Mouse (Mus musculus): ENCODE results near the gene Snap47. TPM values are rescaled to one million over a fixed set of nuclear protein-coding genes. Genes with fewer than 3 reads are reported as not detected.

The Snap47 gene
- total RNA-seq, 1 experiment = 60.5 TPM

DNA sequence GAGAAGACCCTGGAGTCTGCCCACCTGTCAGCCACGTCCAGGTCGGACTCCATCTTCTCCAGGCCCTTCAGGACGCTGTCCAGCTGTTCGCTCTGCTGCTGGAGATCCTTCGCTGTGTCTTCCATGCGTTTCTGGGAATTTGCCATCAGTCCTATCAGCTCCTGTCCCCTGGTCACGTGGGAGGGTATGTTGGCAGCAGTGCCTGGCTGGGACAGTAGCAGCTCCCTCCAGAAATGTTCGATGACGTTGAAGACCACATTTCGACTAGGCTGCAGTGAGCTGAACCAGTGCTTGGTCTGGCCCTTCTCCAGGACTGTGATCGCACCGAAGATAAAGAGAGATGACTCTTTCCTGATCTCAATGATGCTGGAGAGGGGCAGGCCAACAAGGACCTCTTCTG is 13.0 kb downstream of the Snap47 start:
- H3K4me1 ChIP-seq (ENCODE audit: control insufficient read depth in 2 of 2, insufficient read depth in 2 of 2, low read length in 2 of 2, poor library complexity in 1 of 2) = no peaks in the 10 kb centered on the region
- DNase-seq (ENCODE audit: low read depth, low spot score) = no peak
- H3K4me3 ChIP-seq (ENCODE audit: insufficient read depth in 1 of 2, low read depth in 1 of 2, low read length in 2 of 2, poor library complexity in 1 of 2, severe bottlenecking in 1 of 2) = no peak overlapping the region
- H3K9ac ChIP-seq (ENCODE audit: insufficient read depth, low read depth, low read length, poor library complexity, severe bottlenecking) = no peak overlapping the region
- H3K27ac ChIP-seq (ENCODE audit: insufficient read depth, low read depth, low read length, poor library complexity, severe bottlenecking) = no peak overlapping the region
- in situ Hi-C loops (cut with MboI; ENCODE audit: low sequenced_read_pairs in 2 of 2, unreplicated experiment in 2 of 2) = no loop called here
- peaks cover 7% of the 10 kb centered on the region for H3K36me3 ChIP-seq (ENCODE audit: control insufficient read depth, insufficient read depth, low read length, poor library complexity, severe bottlenecking)
- TF ChIP-seq ZC3H11A (IDR thresholded peaks at IDR 0.05; ENCODE audit: borderline replicate concordance, low read depth, low read length) = no peak
- TF ChIP-seq CHD2 (IDR thresholded peaks at IDR 0.05; ENCODE audit: low read depth, low read length) = no peak
- TF ChIP-seq MAFK (IDR thresholded peaks at IDR 0.05; ENCODE audit: insufficient read depth, low read depth, low read length) = no peak
- TF ChIP-seq ZNF384 (IDR thresholded peaks at IDR 0.05; ENCODE audit: low read depth, low read length) = no peak
- TF ChIP-seq HCFC1 (IDR thresholded peaks at IDR 0.05; ENCODE audit: borderline replicate concordance, insufficient read depth, low read length) = no peak
- H3K9me3 ChIP-seq (ENCODE audit: control insufficient read depth, insufficient read depth, low read depth, low read length) = no peaks in the 10 kb centered on the region

DNA sequence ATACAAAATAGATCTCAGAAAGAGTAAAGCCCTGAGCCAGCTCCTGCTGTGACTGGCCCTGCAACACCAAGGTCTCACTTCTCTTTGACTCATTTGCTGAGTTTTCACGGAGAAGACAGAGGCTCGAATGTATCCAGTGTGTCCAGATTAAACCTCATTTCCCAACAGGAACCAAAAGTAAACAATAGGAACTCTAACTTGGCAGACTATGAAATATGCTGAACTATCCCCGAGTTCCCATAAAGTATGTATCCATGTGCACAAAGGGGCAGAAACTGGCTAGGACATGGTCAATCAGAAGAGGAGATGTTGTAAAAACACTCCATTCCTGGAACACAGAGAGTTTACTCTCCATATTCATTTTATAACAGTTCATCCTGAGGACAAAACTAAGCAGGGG is 18.7 kb downstream of the Snap47 start:
- H3K4me3 ChIP-seq (ENCODE audit: insufficient read depth in 1 of 2, low read depth in 1 of 2, low read length in 2 of 2, poor library complexity in 1 of 2, severe bottlenecking in 1 of 2) = no peak overlapping the region
- H3K9ac ChIP-seq (ENCODE audit: insufficient read depth, low read depth, low read length, poor library complexity, severe bottlenecking) = no peak overlapping the region
- H3K36me3 ChIP-seq (ENCODE audit: control insufficient read depth, insufficient read depth, low read length, poor library complexity, severe bottlenecking) = peaks cover 14% of the 10 kb centered on the region
- DNase-seq (ENCODE audit: low read depth, low spot score) = no peak
- H3K27ac ChIP-seq (ENCODE audit: insufficient read depth, low read depth, low read length, poor library complexity, severe bottlenecking) = no peak overlapping the region
- no peaks in the 10 kb centered on the region for H3K4me1 ChIP-seq (ENCODE audit: control insufficient read depth in 2 of 2, insufficient read depth in 2 of 2, low read length in 2 of 2, poor library complexity in 1 of 2)
- no peaks in the 10 kb centered on the region for H3K9me3 ChIP-seq (ENCODE audit: control insufficient read depth, insufficient read depth, low read depth, low read length)
- TF ChIP-seq ZC3H11A (IDR thresholded peaks at IDR 0.05; ENCODE audit: borderline replicate concordance, low read depth, low read length) = no peak
- no peak for TF ChIP-seq ZNF384 (IDR thresholded peaks at IDR 0.05; ENCODE audit: low read depth, low read length)
- TF ChIP-seq CHD2 (IDR thresholded peaks at IDR 0.05; ENCODE audit: low read depth, low read length) = no peak
- no peak for TF ChIP-seq MAFK (IDR thresholded peaks at IDR 0.05; ENCODE audit: insufficient read depth, low read depth, low read length)
- in situ Hi-C loops (cut with MboI; ENCODE audit: low sequenced_read_pairs in 2 of 2, unreplicated experiment in 2 of 2) = no loop called here

DNA sequence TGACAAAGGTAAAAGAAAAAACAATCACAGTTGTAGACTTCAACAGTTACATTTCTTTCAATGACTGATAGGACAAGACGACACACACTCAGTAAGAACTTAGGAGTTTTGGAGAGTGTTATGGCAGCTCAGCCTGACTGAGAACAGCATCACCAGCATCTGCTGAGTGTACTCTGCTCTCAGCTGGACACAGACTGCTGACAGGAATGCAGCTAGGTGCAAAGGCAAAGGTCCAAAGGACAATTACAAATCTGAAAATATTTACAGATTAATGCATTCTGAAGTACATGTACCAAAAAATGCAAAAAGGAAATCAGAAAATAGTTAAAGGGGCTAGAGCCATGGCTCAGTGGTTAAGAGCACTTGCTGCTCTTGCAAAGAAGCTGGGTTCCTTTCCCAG is 21.0 kb downstream of the Snap47 start:
- TF ChIP-seq CHD2 (IDR thresholded peaks at IDR 0.05; ENCODE audit: low read depth, low read length) (no peak), ZNF384 (IDR thresholded peaks at IDR 0.05; ENCODE audit: low read depth, low read length) (no peak), HCFC1 (IDR thresholded peaks at IDR 0.05; ENCODE audit: borderline replicate concordance, insufficient read depth, low read length) (no peak), MAFK (IDR thresholded peaks at IDR 0.05; ENCODE audit: insufficient read depth, low read depth, low read length) (no peak), ZC3H11A (IDR thresholded peaks at IDR 0.05; ENCODE audit: borderline replicate concordance, low read depth, low read length) (no peak)
- in situ Hi-C loops (cut with MboI; ENCODE audit: low sequenced_read_pairs in 2 of 2, unreplicated experiment in 2 of 2) = no loop called here
- no peaks in the 10 kb centered on the region for H3K4me1 ChIP-seq (ENCODE audit: control insufficient read depth in 2 of 2, insufficient read depth in 2 of 2, low read length in 2 of 2, poor library complexity in 1 of 2)
- H3K4me3 ChIP-seq (ENCODE audit: insufficient read depth in 1 of 2, low read depth in 1 of 2, low read length in 2 of 2, poor library complexity in 1 of 2, severe bottlenecking in 1 of 2) = no peak overlapping the region
- H3K9ac ChIP-seq (ENCODE audit: insufficient read depth, low read depth, low read length, poor library complexity, severe bottlenecking) = no peak overlapping the region
- H3K27ac ChIP-seq (ENCODE audit: insufficient read depth, low read depth, low read length, poor library complexity, severe bottlenecking) = no peak overlapping the region
- H3K9me3 ChIP-seq (ENCODE audit: control insufficient read depth, insufficient read depth, low read depth, low read length) = no peaks in the 10 kb centered on the region
- H3K36me3 ChIP-seq (ENCODE audit: control insufficient read depth, insufficient read depth, low read length, poor library complexity, severe bottlenecking) = peaks cover 22% of the 10 kb centered on the region
- DNase-seq (ENCODE audit: low read depth, low spot score) = no peak

- in situ Hi-C loops (cut with MboI; ENCODE audit: low sequenced_read_pairs in 2 of 2, unreplicated experiment in 2 of 2) = no loop called here
- H3K9ac ChIP-seq (ENCODE audit: insufficient read depth, low read depth, low read length, poor library complexity, severe bottlenecking) = no peak overlapping the region
- H3K4me1 ChIP-seq (ENCODE audit: control insufficient read depth in 2 of 2, insufficient read depth in 2 of 2, low read length in 2 of 2, poor library complexity in 1 of 2) = no peaks in the 10 kb centered on the region
- no peak overlapping the region for H3K4me3 ChIP-seq (ENCODE audit: insufficient read depth in 1 of 2, low read depth in 1 of 2, low read length in 2 of 2, poor library complexity in 1 of 2, severe bottlenecking in 1 of 2)
- TF ChIP-seq CHD2 (IDR thresholded peaks at IDR 0.05; ENCODE audit: low read depth, low read length) (no peak), ZC3H11A (IDR thresholded peaks at IDR 0.05; ENCODE audit: borderline replicate concordance, low read depth, low read length) (no peak), MAFK (IDR thresholded peaks at IDR 0.05; ENCODE audit: insufficient read depth, low read depth, low read length) (no peak), ZNF384 (IDR thresholded peaks at IDR 0.05; ENCODE audit: low read depth, low read length) (no peak), HCFC1 (IDR thresholded peaks at IDR 0.05; ENCODE audit: borderline replicate concordance, insufficient read depth, low read length) (no peak)
- no peak for DNase-seq (ENCODE audit: low read depth, low spot score)
- H3K36me3 ChIP-seq (ENCODE audit: control insufficient read depth, insufficient read depth, low read length, poor library complexity, severe bottlenecking) = peaks cover 27% of the 10 kb centered on the region
- no peak overlapping the region for H3K27ac ChIP-seq (ENCODE audit: insufficient read depth, low read depth, low read length, poor library complexity, severe bottlenecking)
- no peaks in the 10 kb centered on the region for H3K9me3 ChIP-seq (ENCODE audit: control insufficient read depth, insufficient read depth, low read depth, low read length)
Observed at GRCm38 (mm10) chr11:59428057-59428660, 22.8 kb downstream of the Snap47 start.

DNA sequence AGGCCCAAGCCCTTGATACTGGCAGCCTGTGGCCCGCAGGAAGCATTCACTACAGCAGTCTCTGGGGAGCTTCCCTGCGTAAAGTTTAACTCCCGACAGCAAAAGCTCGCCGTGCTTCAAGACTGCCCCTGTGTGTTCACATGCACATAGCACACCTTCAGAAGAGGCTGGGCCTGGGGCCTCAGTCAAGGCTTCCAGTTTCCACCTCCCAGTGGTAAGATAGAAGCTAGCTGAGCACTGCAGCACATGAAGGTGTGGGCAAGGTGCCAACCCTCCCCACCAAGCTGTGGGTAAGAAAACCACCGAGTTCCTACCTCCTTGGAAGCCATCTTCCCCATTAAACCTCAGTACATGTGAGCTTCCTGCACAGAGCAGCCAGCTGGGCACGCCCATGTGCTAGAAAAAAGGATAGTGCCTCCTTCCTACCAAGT is 25.3 kb downstream of the Snap47 start:
- H3K4me3 ChIP-seq (ENCODE audit: insufficient read depth in 1 of 2, low read depth in 1 of 2, low read length in 2 of 2, poor library complexity in 1 of 2, severe bottlenecking in 1 of 2) = no peak overlapping the region
- in situ Hi-C loops (cut with MboI; ENCODE audit: low sequenced_read_pairs in 2 of 2, unreplicated experiment in 2 of 2) = no loop called here
- H3K9me3 ChIP-seq (ENCODE audit: control insufficient read depth, insufficient read depth, low read depth, low read length) = no peaks in the 10 kb centered on the region
- H3K27ac ChIP-seq (ENCODE audit: insufficient read depth, low read depth, low read length, poor library complexity, severe bottlenecking) = no peak overlapping the region
- no peaks in the 10 kb centered on the region for H3K4me1 ChIP-seq (ENCODE audit: control insufficient read depth in 2 of 2, insufficient read depth in 2 of 2, low read length in 2 of 2, poor library complexity in 1 of 2)
- H3K9ac ChIP-seq (ENCODE audit: insufficient read depth, low read depth, low read length, poor library complexity, severe bottlenecking) = no peak overlapping the region
- DNase-seq (ENCODE audit: low read depth, low spot score) = no peak
- peaks cover 31% of the 10 kb centered on the region for H3K36me3 ChIP-seq (ENCODE audit: control insufficient read depth, insufficient read depth, low read length, poor library complexity, severe bottlenecking)
- TF ChIP-seq MAFK (IDR thresholded peaks at IDR 0.05; ENCODE audit: insufficient read depth, low read depth, low read length) = no peak
- no peak for TF ChIP-seq ZNF384 (IDR thresholded peaks at IDR 0.05; ENCODE audit: low read depth, low read length)
- no peak for TF ChIP-seq ZC3H11A (IDR thresholded peaks at IDR 0.05; ENCODE audit: borderline replicate concordance, low read depth, low read length)
- no peak for TF ChIP-seq CHD2 (IDR thresholded peaks at IDR 0.05; ENCODE audit: low read depth, low read length)
- TF ChIP-seq HCFC1 (IDR thresholded peaks at IDR 0.05; ENCODE audit: borderline replicate concordance, insufficient read depth, low read length) = no peak

All from ES-E14 (cell line).